Mouse (Mus musculus) stomach, embryonic 15.5 days (tissue): ENCODE measurements around the gene Hoxa10. TPM values are rescaled to one million over a fixed set of nuclear protein-coding genes. Genes with fewer than 3 reads are reported as not detected.

Source experiments
- ATAC-seq: fragments of 200-750 bp; cut with Nextera tagmentation; 2 replicates; pipeline ENCODE4 v1.8.0; 2017; ENCODE audit warnings: low read depth, moderate number of reproducible peaks, moderate TSS enrichment; ENCODE audit not compliant: insufficient read depth, low FRiP score
- H3K27ac ChIP-seq: fragments of 300-500 bp; sonication (generic); 2 replicates; pipeline ENCODE4 v1.5.1; 2015; ENCODE audit warnings: mild to moderate bottlenecking, inconsistent platforms
- H3K27me3 ChIP-seq: fragments of 300-500 bp; sonication (generic); replicated peaks from 2 replicates; pipeline ENCODE4 v1.6.1; 2015; ENCODE audit warnings: inconsistent platforms
- H3K36me3 ChIP-seq: fragments of 300-500 bp; sonication (generic); 2 replicates; pipeline ENCODE4 v1.6.1; 2015; ENCODE audit warnings: inconsistent platforms
- H3K4me1 ChIP-seq: fragments of 300-500 bp; sonication (generic); 2 replicates; pipeline ENCODE4 v1.6.1; 2015; ENCODE audit warnings: inconsistent platforms
- H3K4me2 ChIP-seq: fragments of 300-500 bp; sonication (generic); 2 replicates; pipeline ENCODE4 v1.6.1; 2015; ENCODE audit warnings: mild to moderate bottlenecking, inconsistent platforms
- H3K4me3 ChIP-seq: fragments of 300-500 bp; sonication (generic); replicated peaks from 2 replicates; pipeline ENCODE4 v1.5.1; 2015; ENCODE audit warnings: inconsistent platforms
- H3K9ac ChIP-seq: fragments of 300-500 bp; sonication (generic); 2 replicates; pipeline ENCODE4 v1.6.1; 2015; ENCODE audit warnings: inconsistent platforms
- H3K9me3 ChIP-seq: fragments of 300-500 bp; sonication (generic); 2 replicates; pipeline ENCODE4 v1.6.1; 2016; ENCODE audit warnings: inconsistent platforms
- WGBS: fragments of 180-500 bp; shearing (Covaris S2); methylation state at CpG from one replicate; pipeline ENCODE4 v1.1.7; 2015; 5-methylcytosine and 5-hydroxymethylcytosine counted together
- polyA plus RNA-seq: library from polyadenylated mRNA; unstranded; fragments of >200 nt; fragmentation: Nextera tagmentation; extraction: Ambion mirVana; gene quantifications from 2 replicates; pipeline ENCODE4 v1.2.1, GENCODE M21; 2015

Hoxa10 gene
- polyA plus RNA-seq, 1 experiment from 2014 or later = 2.7 TPM

DNA sequence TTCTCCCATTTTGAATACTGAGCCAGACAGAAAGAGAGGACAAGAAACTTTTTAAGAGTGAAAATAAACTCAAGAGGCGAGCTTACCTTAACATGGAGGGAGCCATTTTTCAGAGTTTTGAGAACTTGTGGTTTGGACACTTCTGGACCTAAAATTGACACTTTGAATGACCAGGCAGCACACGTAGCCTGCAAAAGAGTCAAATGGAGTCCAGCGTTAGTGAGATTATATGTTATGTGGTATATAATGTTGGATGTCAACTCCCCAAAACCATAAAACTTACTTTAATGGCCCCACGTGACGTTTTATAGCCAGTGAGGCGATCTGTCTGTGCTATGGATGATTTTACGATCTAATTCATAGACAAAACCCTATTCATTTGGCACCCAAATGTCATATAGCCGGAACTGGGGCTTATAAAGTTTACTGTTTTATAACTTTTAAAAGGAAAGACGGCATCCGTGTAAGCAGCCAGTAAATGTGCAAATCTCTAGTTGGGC is 39.9 kb downstream of the Hoxa10 start:
- no peaks in the 10 kb centered on the region for H3K9me3 ChIP-seq
- peak overlapping the region; percentile 75 for H3K4me2 ChIP-seq
- WGBS = 39% methylated on average over 10 of the region's 10 CpGs
- H3K27me3 ChIP-seq = peaks cover 29% of the 10 kb centered on the region
- H3K36me3 ChIP-seq = no peaks in the 10 kb centered on the region
- H3K4me3 ChIP-seq = peak overlapping the region; percentile 25
- H3K9ac ChIP-seq = no peak overlapping the region
- peaks cover 10% of the 10 kb centered on the region for H3K4me1 ChIP-seq
- peak overlapping the region; percentile 77 for H3K27ac ChIP-seq
- no peak for ATAC-seq

- 32% methylated on average over 30 of the region's 30 CpGs for WGBS
- Histone ChIP-seq H3K9ac (peak overlapping the region; percentile 6; the same call in 1 of the 2 replicates), H3K4me1 (peaks cover 10% of the 10 kb centered on the region)
These were observed 40.4 kb downstream of the Hoxa10 start for GRCm38 (mm10) chr6:52200073-52200750.

GRCm38 (mm10) chr6:52197271-52197670 is 43.4 kb downstream of the Hoxa10 start:
- Histone ChIP-seq H3K27ac (peak overlapping the region; percentile 56; the same call in 1 of the 2 replicates), H3K4me3 (no peak overlapping the region), H3K4me2 (peak overlapping the region; percentile 43), H3K4me1 (peaks cover 10% of the 10 kb centered on the region; the same call in 1 of the 2 replicates), H3K9me3 (no peaks in the 10 kb centered on the region), H3K36me3 (no peaks in the 10 kb centered on the region), H3K9ac (no peak overlapping the region), H3K27me3 (peaks cover 8% of the 10 kb centered on the region; the same call in 1 of the 2 replicates)
- ATAC-seq = peak; percentile 73; the same call in 1 of the 2 replicates
- 6% methylated on average over 10 of the region's 10 CpGs for WGBS

More at GRCm38 (mm10) chr6:52200073-52200750, 40.4 kb downstream of the Hoxa10 start:
- H3K9me3 ChIP-seq = no peaks in the 10 kb centered on the region
- H3K27ac ChIP-seq = peak overlapping the region; percentile 77
- H3K27me3 ChIP-seq = peaks cover 23% of the 10 kb centered on the region; the same call in 1 of the 2 replicates
- no peaks in the 10 kb centered on the region for H3K36me3 ChIP-seq
- peak overlapping the region; percentile 75 for H3K4me2 ChIP-seq
- ATAC-seq = no peak
- H3K4me3 ChIP-seq = peak overlapping the region; percentile 25

GRCm38 (mm10) chr6:52196811-52197210 is 43.8 kb downstream of the Hoxa10 start:
- Histone ChIP-seq H3K9ac (no peak overlapping the region), H3K9me3 (no peaks in the 10 kb centered on the region), H3K27me3 (peaks cover 8% of the 10 kb centered on the region; the same call in 1 of the 2 replicates), H3K36me3 (no peaks in the 10 kb centered on the region), H3K27ac (peak overlapping the region; percentile 56; the same call in 1 of the 2 replicates), H3K4me1 (peaks cover 13% of the 10 kb centered on the region; the same call in 1 of the 2 replicates), H3K4me3 (no peak overlapping the region), H3K4me2 (peak overlapping the region; percentile 43)
- ATAC-seq = no peak
- 10% methylated on average over 9 of the region's 9 CpGs for WGBS

GRCm38 (mm10) chr6:52194690-52195089 is 46.0 kb downstream of the Hoxa10 start:
- 13% methylated on average over 10 of the region's 10 CpGs for WGBS
- H3K4me1 ChIP-seq = peaks cover 24% of the 10 kb centered on the region
- H3K27ac ChIP-seq = peak overlapping the region; percentile 90
- no peaks in the 10 kb centered on the region for H3K9me3 ChIP-seq
- H3K36me3 ChIP-seq = no peaks in the 10 kb centered on the region
- H3K4me3 ChIP-seq = no peak overlapping the region
- no peak overlapping the region for H3K9ac ChIP-seq
- ATAC-seq = no peak
- H3K4me2 ChIP-seq = peak overlapping the region; percentile 30; the same call in 1 of the 2 replicates
- H3K27me3 ChIP-seq = peaks cover 5% of the 10 kb centered on the region

GRCm38 (mm10) chr6:52191860-52192550 is 48.6 kb downstream of the Hoxa10 start:
- Histone ChIP-seq H3K9me3 (no peaks in the 10 kb centered on the region), H3K4me1 (peaks cover 28% of the 10 kb centered on the region), H3K27me3 (peaks cover 5% of the 10 kb centered on the region), H3K9ac (peak overlapping the region; percentile 58), H3K4me2 (peak overlapping the region; percentile 82), H3K27ac (peak overlapping the region; percentile 90), H3K4me3 (peak overlapping the region; percentile 63), H3K36me3 (no peaks in the 10 kb centered on the region)
- ATAC-seq = peak; percentile 61; the same call in 1 of the 2 replicates
- WGBS = under 1% methylated on average over 36 of the region's 55 CpGs

- no peak for ATAC-seq
- Histone ChIP-seq H3K4me2 (peak within 1 kb of the TSS; percentile 82), H3K9ac (peak within 1 kb of the TSS; percentile 58), H3K9me3 (no peaks in the 10 kb centered on the region), H3K27ac (peak within 1 kb of the TSS; percentile 94), H3K4me3 (peak within 1 kb of the TSS; percentile 63), H3K4me1 (peaks cover 29% of the 10 kb centered on the region), H3K36me3 (no peaks in the 10 kb centered on the region), H3K27me3 (peaks cover 5% of the 10 kb centered on the region)
- WGBS = under 1% methylated on average over 86 of the region's 102 CpGs
These were observed 49.5 kb downstream of the Hoxa10 start, which contains the start of gene Hoxa4 for GRCm38 (mm10) chr6:52190906-52191810. Gene Hoxa4 (minus strand): TSS chr6:52191753.

- peak overlapping the region; percentile 82 for H3K4me2 ChIP-seq
- H3K9ac ChIP-seq = peak overlapping the region; percentile 53
- 9% methylated on average over 23 of the region's 23 CpGs for WGBS
- ATAC-seq = no peak
- peak overlapping the region; percentile 94 for H3K27ac ChIP-seq
- H3K4me1 ChIP-seq = peaks cover 34% of the 10 kb centered on the region
- no peaks in the 10 kb centered on the region for H3K9me3 ChIP-seq
- no peaks in the 10 kb centered on the region for H3K36me3 ChIP-seq
- H3K27me3 ChIP-seq = peaks cover 5% of the 10 kb centered on the region
- H3K4me3 ChIP-seq = peak overlapping the region; percentile 63
These were observed 50.2 kb downstream of the Hoxa10 start for GRCm38 (mm10) chr6:52190410-52190809.

DNA sequence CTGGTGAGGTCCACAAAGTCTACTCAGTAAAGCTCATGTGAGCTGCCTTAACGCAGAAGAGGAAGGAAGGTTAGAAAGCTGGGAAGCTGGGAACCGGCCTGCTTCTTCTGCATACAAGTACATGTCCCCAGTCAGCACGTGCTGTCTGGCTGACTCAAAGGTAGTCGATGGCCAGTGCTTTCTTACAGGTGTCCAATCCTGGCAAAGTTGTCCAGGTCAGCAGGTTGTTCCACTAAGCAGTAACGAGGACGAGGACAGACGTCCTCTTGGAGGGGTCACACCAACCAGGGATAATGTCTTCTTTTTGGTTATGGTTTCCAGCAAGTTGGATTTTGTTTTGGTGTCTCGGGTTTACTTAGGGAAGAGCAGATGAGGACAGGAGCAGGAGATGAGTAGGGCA is 50.7 kb downstream of the Hoxa10 start:
- ATAC-seq = no peak
- no peaks in the 10 kb centered on the region for H3K36me3 ChIP-seq
- peak overlapping the region; percentile 63 for H3K4me3 ChIP-seq
- peaks cover 5% of the 10 kb centered on the region for H3K27me3 ChIP-seq
- peak overlapping the region; percentile 94 for H3K27ac ChIP-seq
- H3K9ac ChIP-seq = 0 out of 2 replicates have a peak overlapping the region, but pooled peaks have one; percentile 10
- H3K9me3 ChIP-seq = no peaks in the 10 kb centered on the region
- 21% methylated on average over 8 of the region's 8 CpGs for WGBS
- H3K4me1 ChIP-seq = peaks cover 36% of the 10 kb centered on the region
- H3K4me2 ChIP-seq = peak overlapping the region; percentile 82

DNA sequence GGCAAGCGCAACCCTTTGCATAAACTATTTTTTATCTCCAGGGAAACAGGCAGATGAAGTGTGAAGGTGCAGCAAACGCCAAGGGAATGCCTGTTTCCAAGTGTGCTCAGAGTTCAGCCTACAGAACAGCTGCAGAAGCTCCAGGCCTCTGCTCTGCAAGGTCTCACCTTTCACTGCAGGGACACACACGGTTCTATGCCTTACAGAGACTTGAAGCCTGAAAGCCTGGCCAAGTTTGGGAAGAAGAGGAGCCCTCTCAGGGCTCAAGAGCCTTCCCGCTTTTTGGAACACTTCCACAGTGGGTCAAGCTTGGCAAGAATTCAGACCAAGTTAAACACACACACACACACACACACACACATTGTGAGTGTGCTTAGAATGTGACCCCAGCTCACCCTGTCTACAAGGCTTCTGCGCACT is 51.5 kb downstream of the Hoxa10 start:
- Histone ChIP-seq H3K9me3 (no peaks in the 10 kb centered on the region), H3K27ac (peak overlapping the region; percentile 94), H3K9ac (no peak overlapping the region), H3K4me1 (peaks cover 41% of the 10 kb centered on the region), H3K27me3 (peaks cover 8% of the 10 kb centered on the region), H3K4me2 (peak overlapping the region; percentile 82), H3K4me3 (no peak overlapping the region; the same call in 1 of the 2 replicates), H3K36me3 (no peaks in the 10 kb centered on the region)
- ATAC-seq = no peak; the same call in 1 of the 2 replicates
- 22% methylated on average over 5 of the region's 5 CpGs for WGBS

DNA sequence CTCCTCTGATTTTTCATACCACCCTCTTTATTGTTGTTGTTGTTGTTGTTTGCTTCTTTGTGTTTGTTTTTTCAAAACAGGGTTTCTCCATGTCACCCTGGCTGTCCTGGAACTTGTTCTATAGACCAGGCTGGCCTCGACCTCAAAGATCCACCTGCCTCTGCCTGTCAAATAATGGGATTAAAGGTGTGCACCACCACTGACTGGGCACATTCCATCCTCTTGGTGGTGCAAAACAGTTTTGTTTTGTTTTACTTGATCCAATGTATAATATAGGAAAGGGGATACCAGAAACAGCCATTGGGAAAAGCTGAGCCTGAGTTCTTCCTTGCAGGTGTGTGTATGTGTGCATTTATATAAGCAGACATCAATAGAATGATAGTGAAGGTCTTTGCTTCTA is 54.2 kb downstream of the Hoxa10 start:
- Histone ChIP-seq H3K27ac (no peak overlapping the region), H3K27me3 (peaks cover 8% of the 10 kb centered on the region), H3K4me2 (no peak overlapping the region), H3K9ac (no peak overlapping the region), H3K4me1 (peaks cover 56% of the 10 kb centered on the region), H3K36me3 (no peaks in the 10 kb centered on the region), H3K9me3 (no peaks in the 10 kb centered on the region), H3K4me3 (no peak overlapping the region)
- ATAC-seq = no peak
- 43% methylated on average over 1 of the region's 1 CpGs for WGBS
